In the genomic region with DNA sequence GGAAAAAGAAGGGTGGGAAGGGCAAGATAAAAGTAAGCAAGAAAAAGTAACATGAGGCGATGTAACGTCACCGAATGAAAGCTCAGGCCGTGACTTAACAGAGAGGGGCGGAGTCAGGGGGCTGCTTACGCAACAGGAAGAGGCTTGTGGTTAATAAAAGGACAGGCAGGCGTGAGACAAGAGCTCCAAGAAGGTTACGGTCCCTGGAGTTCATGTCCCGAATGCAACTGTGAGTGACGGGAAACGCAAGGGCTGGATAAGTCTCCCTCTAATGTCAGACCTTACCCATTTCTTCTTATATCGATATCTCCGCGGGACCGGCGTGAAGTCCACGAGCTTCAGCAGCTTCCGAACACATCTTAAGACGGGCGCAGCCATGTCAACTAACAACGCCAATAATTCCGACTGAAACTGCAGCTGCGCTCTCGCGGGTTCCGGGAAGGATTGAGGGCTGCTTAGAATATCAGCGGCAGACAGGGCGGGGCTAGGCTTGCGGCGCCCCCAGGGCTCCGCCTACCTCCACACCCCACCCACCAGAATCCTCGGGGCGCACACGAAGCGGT, we compare ENCODE assay signal across 8 mouse cellular contexts. TPM values are rescaled to one million over a fixed set of nuclear protein-coding genes. Genes with fewer than 3 reads are reported as not detected.
DNase-seq lines count a peak whose midpoint lies in the region; ATAC-seq and TF ChIP-seq lines count a peak whose summit lies in the region.

Gene Nsun4 (minus strand): TSS at position 478 of the 563 bp plus-strand sequence.

- in situ Hi-C loops in ES-E14 (cut with MboI; ENCODE audit: low sequenced_read_pairs in 2 of 2, unreplicated experiment in 2 of 2): no loop called here

- no peak for TF ChIP-seq CTCF in lung, adult 2 months (IDR thresholded peaks at IDR 0.05; ENCODE audit: insufficient read depth, low read length)

- peak within 1 kb of the TSS; percentile 68 for H3K4me2 ChIP-seq in forebrain, embryonic 15.5 days (replicated peaks)

- peak; percentile 87 for DNase-seq in ES-E14 (ENCODE audit: low read depth, low spot score)
- peak; percentile 89 for DNase-seq in cerebellum, adult 11-12 months
- DNase-seq in heart, postnatal 25 days (ENCODE audit: low spot score): peak; percentile 85
- DNase-seq in layer of hippocampus, adult 18-20 months (ENCODE audit: low spot score in 2 of 2): peak; percentile 87 to 92
- DNase-seq in lung, adult 2 months: peak; percentile 89
- peak; percentile 87 to 88 for DNase-seq in thymus, adult 18-20 months

- H3K4me1 ChIP-seq in ES-E14 (ENCODE audit: control insufficient read depth in 2 of 2, insufficient read depth in 2 of 2, low read length in 2 of 2, poor library complexity in 1 of 2): peaks cover 3 to 4% of the 10 kb centered on the region in 2 experiments; a peak in 2 of 4 replicates
- H3K4me1 ChIP-seq in forebrain, embryonic 15.5 days: peaks cover 10% of the 10 kb centered on the region
- H3K4me1 ChIP-seq in lung, adult 2 months (ENCODE audit: control insufficient read depth, insufficient read depth, low read length): peaks cover 13% of the 10 kb centered on the region

- H3K27me3 ChIP-seq in forebrain, embryonic 15.5 days: no peaks in the 10 kb centered on the region

- no peak; the same call in none of the 2 replicates for TF ChIP-seq POLR2A in lung, adult 2 months (IDR thresholded peaks at IDR 0.05; ENCODE audit: borderline replicate concordance, extremely low read depth, low read depth, low read length)

- H3K9ac ChIP-seq in ES-E14 (ENCODE audit: insufficient read depth, low read depth, low read length, poor library complexity, severe bottlenecking): peak within 1 kb of the TSS; percentile 75
- peak within 1 kb of the TSS; percentile 47 for H3K9ac ChIP-seq in forebrain, embryonic 15.5 days (replicated peaks)

- H3K9me3 ChIP-seq in ES-E14 (ENCODE audit: control insufficient read depth, insufficient read depth, low read depth, low read length): no peaks in the 10 kb centered on the region
- H3K9me3 ChIP-seq in forebrain, embryonic 15.5 days: no peaks in the 10 kb centered on the region

- peak; percentile 98 for ATAC-seq in forebrain, embryonic 15.5 days (replicated peaks)
- peak; percentile 91 for ATAC-seq in neutrophil, adult 5-6 weeks (ENCODE audit: extremely low read depth, insufficient number of reproducible peaks, low FRiP score, poor library complexity, severe bottlenecking)

- H3K36me3 ChIP-seq in ES-E14 (ENCODE audit: control insufficient read depth, insufficient read depth, low read length, poor library complexity, severe bottlenecking): no peaks in the 10 kb centered on the region
- no peaks in the 10 kb centered on the region for H3K36me3 ChIP-seq in forebrain, embryonic 15.5 days

- peak within 1 kb of the TSS; percentile 76 for H3K27ac ChIP-seq in ES-E14 (ENCODE audit: insufficient read depth, low read depth, low read length, poor library complexity, severe bottlenecking)
- peak within 1 kb of the TSS; percentile 92 for H3K27ac ChIP-seq in forebrain, embryonic 15.5 days (replicated peaks)

- H3K4me3 ChIP-seq in ES-E14 (ENCODE audit: insufficient read depth in 1 of 2, low read depth in 1 of 2, low read length in 2 of 2, poor library complexity in 1 of 2, severe bottlenecking in 1 of 2): peak within 1 kb of the TSS; percentile 78 to 91
- H3K4me3 ChIP-seq in forebrain, embryonic 15.5 days: peak within 1 kb of the TSS; percentile 57
- H3K4me3 ChIP-seq in lung, adult 2 months (replicated peaks; ENCODE audit: extremely low read depth, low read depth, low read length): peak within 1 kb of the TSS; percentile 78

- intact Hi-C loops in heart, postnatal 25 days (cut with DNase I): loop anchor here (2.0 kb wide), 1 partner anchor 19 kb away; no protein-coding TSS in a partner anchor

- WGBS in forebrain, embryonic 15.5 days: under 1% methylated on average over 35 of the region's 35 CpGs
- under 1% methylated on average over 35 of the region's 35 CpGs for WGBS in lung, adult 2 months

TF ChIP-seq in ES-E14, 5 proteins besides CTCF, POLR2A, EP300 and RAD21:
- TF ChIP-seq ZC3H11A (IDR thresholded peaks at IDR 0.05; ENCODE audit: borderline replicate concordance, low read depth, low read length) (no peak; the same call in 1 of the 2 replicates), CHD2 (IDR thresholded peaks at IDR 0.05; ENCODE audit: low read depth, low read length) (peak; percentile 90), ZNF384 (IDR thresholded peaks at IDR 0.05; ENCODE audit: low read depth, low read length) (no peak), HCFC1 (IDR thresholded peaks at IDR 0.05; ENCODE audit: borderline replicate concordance, insufficient read depth, low read length) (peak; percentile 77)
TF ChIP-seq in ES-E14: peak in this region for 2.

RNA-seq across cellular contexts. Expression of gene Nsun4, which starts in this region (rescaled TPM):
- 24.8 and 36.8 TPM in 2 replicates for total RNA-seq in ES-E14 (2012; rRNA removed)
- polyA plus RNA-seq in forebrain, embryonic 15.5 days (2015; fragmentation: Nextera tagmentation; extraction: Ambion mirVana): 13.3 and 15.0 TPM in 2 replicates
- 10 to 100 TPM; 24.5 to 27.9 TPM for total RNA-seq in heart, postnatal 25 days (2021)
- total RNA-seq in layer of hippocampus, adult 18-20 months (2021): 1 to 10 TPM; 9.6 TPM
- 14.3 and 22.8 TPM in 2 replicates for polyA plus RNA-seq in lung, adult 2 months (2012; rRNA removed)
- 30.7 and 49.6 TPM in 2 replicates for total RNA-seq in neutrophil, adult 5-6 weeks (2017)

Comparison
In these comparisons a context has a peak if more than half of its experiments do, and no peak if none do; other contexts are left out.
1. Peak in every context shown above with its lines: DNase-seq, ATAC-seq, H3K4me3 ChIP-seq and H3K27ac ChIP-seq.